Mouse (Mus musculus): Measurements from ENCODE around the gene Dbil5.
"Not testable (repeated sequence)": the region's sequence is repeated elsewhere in the genome, so short reads cannot be mapped to it uniquely, and the experiment has no call there.

The Dbil5 gene

DNA sequence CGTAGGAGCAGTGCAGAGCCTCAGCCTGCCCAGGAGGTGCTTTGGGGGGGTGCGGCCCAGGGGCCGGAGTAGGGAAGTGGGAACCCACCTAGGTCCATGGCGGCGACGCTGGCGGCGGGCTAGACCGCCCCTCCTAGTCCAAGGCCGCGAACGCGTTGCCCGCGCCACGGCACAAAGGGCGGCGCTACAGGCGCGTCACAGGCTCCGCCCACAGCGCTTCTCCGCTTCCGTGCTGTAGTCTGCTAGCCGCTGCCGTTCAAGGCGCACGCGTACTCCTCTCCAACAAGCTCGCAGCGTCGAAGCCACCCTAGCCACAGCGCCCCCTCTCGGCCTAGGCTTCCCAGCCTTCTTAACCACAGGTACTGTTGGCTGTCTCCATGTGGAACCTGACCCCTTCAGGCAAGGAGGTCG is at the start of gene Dbil5, which contains the start of gene Gemin4:
Dbil5 (plus strand) TSS at position 219 of the 411 bp plus-strand sequence.
Gemin4 (minus strand) TSS at position 275 of the 411 bp plus-strand sequence.
- peak; percentile 97 for DNase-seq (ENCODE audit: low read depth, low spot score)

DNA sequence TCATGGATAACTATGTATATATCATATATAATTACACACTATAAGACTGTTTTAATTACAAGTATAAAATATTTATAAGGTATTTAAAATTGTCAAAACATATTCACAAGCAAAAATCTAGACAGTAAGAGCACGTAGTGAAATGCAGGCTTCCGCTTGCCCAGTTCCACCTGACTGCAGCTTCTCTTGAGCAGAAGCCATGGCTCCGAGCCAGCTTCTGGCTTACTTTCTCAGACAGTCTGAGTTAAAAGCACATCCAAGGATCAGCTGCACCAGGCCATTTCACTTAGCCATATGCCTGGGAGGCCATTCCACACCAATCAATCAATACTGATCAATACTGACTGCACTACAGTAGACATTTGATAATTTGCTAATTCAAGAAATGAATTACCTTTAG is 48.4 kb upstream of the Dbil5 start:
- DNase-seq (ENCODE audit: low read depth, low spot score), result no peak

DNA sequence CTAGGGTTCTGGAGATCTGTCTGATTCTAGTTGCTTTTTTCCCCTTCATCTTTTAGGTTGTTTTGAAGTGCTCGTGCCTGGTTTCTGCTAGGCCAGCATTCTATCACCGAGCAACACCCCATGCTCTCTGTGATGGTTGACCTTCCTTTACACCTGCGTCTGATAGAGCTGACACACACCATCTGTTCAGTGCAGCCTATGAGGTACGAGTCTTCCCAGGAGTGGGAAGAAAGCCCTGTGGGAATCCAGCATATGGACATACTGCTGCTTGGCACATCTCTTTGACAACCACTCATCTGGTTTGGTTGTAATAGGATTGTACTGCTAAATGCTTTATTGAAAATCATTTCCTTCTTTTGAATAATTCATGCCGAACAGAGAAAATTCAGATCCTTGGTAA is 47.2 kb upstream of the Dbil5 start:
- DNase-seq (ENCODE audit: low read depth, low spot score), result no peak

DNA sequence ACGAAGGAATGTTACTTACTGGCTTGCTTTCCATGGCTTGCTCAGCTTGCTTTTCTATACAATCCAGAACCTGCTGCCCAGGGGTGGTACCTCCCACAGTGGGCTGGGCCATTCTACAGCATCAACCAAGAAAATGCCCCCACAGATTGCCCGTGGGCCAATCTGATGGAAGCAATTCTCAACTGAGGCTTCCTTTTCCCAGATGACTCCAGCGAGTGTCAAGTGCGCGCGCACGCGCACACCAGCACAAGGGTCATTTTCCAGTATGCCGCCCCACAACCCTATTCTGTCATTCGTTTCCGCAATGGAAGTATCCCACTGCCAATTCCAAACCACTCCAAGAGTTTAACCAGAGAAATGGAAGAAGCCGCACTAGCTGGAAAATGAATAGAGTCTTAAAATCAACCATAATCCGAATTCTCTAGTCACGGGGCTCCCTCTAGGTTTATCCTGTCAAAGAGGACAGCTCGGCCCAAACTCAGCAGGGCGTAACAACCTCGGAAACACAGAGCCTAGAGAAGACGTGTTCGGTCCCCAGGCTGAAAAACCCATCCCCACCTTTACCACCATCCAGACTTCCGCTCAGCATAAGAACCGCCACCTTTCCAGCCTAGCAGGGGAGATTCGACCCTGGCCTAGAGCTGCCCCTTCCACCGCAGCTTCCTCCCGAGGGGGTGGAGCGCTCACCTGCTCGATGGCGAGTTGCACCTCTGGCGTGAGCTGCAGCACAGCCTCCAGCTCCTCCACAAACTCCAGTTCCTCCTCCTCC is 38.5 kb upstream of the Dbil5 start:
- DNase-seq (ENCODE audit: low read depth, low spot score), result peak; percentile 30

DNA sequence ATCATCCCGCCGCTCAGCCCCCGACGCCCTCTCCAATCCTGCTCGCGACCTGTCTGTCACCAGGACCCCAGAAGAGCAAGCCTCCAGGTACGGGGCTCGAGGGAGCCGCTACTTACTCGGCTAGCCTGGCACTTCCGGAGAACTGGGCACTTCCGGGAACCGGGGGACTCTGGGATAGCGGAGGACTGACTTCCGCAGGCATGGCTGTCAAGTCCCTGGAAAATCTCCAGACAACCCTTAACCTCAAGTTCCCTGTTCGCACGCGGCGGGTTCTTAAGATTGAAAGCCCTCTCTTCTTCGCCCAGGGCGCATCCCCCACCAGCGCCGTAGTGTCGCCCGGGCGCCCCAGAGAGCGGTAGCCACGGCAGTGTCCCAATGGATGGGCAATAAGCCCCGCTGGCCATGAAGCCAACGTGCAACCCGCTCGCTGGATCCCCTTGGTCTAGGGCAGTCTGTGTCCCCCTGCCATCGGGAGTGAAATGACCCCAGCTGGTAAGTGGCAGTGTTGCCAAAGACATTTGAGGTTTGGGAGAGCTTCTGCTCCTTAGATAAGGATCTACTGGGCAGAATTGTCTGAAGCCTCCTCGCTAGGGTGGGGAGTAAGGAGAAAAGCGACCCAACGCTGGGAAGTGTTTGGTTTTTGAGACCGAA is 37.8 kb upstream of the Dbil5 start, which contains the start of the genes Vps53 and Fam57a:
Vps53 (minus strand) TSS at position 153 of the 651 bp plus-strand sequence.
Fam57a (plus strand) TSS at position 177 of the 651 bp plus-strand sequence.
- DNase-seq (ENCODE audit: low read depth, low spot score), result peak; percentile 64

DNA sequence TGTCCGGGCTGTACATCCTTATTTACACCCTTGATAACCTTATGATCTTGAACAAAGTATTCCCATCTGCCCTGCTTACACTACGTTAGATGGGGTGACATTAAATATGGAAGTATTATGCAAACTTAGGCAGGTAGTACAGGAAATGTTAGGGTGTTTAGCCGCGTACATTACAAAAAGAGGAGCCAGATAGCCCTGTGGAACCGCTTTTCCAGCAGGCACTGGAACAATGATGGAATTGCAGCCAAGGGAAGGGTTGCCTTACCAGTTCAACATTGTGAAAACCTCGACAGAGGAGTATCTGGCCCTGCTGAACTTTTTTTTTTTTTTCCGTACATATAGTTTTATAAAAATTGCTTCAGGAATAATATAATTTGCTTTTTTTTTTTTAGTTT is 37.3 kb upstream of the Dbil5 start:
- DNase-seq (ENCODE audit: low read depth, low spot score), result no peak

DNA sequence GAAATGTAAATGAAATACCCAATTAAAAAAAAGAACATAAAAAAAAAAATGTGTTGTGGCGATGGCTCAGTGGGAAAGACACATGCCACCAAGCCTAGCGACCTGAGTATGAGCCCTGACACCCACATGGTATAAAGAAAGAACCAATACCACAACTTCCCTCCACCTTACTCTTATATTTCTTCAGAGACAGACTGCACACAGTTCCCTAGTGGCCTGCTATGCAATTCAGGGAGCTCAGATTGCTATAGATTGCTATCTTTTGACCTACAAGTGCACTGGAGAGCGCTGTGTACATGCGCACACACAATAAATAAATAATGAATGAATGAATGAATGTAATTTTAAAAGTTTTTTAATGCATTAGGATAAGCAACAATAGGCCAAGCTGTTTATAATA is 33.7 kb upstream of the Dbil5 start:
- DNase-seq (ENCODE audit: low read depth, low spot score), result no peak

DNA sequence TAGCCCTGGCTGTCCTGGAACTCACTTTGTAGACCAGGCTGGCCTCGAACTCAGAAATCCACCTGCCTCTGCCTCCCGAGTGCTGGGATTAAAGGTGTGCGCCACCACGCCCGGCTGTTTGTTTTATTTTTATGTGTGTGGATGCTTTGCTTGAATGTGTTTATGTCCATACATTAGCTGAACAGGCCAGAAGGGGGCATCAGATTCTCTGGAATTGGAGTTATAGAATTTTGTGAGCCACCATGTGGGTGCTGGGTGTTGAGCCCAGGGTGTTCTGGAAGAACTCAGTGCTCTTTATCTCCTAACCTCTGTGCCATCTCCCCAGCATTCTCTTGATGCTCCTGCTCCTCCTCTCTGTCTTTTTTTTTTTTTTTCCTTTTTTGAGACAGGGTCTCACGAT is 30.5 kb upstream of the Dbil5 start:
- no peak for DNase-seq (ENCODE audit: low read depth, low spot score)

DNA sequence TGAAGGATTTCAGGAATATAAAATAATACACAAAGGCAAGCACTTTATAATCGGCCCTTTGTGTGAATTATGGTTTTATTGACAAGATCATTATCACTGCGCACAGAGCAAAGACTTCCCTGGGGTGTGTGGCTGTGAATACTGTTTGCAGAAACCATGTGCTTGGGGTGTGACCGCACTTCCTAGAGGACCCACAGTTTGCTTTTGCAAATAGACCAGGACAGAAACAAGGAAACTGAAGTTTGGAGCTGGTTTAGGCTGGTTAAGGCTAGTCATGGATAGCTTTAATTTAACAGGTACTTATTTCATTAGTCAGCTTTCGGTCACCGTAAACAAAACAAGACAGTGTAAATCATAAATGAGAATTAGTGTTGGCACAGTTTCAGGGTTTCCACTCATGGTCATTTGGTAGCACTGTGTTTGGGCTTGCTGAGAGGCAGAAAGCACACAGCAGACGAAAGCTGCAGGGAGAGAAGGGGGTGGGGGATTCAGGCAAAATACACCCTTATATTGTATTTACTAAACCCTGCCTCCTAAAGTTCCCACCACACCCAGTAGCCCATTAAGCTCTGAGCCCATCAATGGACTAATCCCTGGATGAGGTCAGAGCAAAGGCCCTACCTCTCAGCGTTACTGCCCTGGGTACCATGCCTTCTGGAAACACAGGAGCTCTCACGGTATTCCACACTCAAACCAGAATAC is 21.0 kb upstream of the Dbil5 start:
- DNase-seq (ENCODE audit: low read depth, low spot score), result no peak

DNA sequence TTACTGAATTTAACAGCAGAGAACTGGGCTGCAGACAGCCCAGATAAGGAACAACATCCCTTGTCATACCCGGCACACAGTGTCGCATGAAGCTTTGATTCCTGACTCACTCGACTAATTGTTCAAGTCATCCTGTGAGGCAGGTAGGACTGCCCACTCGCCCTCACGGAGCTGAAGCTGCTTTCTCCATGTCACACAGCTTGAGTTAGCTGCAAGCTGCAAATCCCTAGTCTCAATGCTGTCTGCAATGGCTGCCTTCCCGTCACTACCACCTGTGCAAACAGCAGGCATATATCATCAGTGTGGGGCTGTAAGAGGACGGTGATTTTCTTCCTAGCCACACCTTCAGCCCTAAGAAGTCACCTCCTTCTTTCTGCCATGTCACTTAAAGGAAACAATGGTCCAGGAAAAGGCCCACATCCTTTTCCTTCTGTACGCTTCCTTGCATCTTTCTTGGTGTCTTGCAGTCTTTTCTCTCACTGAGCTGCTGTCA is 20.4 kb upstream of the Dbil5 start:
- DNase-seq (ENCODE audit: low read depth, low spot score), result no peak

DNA sequence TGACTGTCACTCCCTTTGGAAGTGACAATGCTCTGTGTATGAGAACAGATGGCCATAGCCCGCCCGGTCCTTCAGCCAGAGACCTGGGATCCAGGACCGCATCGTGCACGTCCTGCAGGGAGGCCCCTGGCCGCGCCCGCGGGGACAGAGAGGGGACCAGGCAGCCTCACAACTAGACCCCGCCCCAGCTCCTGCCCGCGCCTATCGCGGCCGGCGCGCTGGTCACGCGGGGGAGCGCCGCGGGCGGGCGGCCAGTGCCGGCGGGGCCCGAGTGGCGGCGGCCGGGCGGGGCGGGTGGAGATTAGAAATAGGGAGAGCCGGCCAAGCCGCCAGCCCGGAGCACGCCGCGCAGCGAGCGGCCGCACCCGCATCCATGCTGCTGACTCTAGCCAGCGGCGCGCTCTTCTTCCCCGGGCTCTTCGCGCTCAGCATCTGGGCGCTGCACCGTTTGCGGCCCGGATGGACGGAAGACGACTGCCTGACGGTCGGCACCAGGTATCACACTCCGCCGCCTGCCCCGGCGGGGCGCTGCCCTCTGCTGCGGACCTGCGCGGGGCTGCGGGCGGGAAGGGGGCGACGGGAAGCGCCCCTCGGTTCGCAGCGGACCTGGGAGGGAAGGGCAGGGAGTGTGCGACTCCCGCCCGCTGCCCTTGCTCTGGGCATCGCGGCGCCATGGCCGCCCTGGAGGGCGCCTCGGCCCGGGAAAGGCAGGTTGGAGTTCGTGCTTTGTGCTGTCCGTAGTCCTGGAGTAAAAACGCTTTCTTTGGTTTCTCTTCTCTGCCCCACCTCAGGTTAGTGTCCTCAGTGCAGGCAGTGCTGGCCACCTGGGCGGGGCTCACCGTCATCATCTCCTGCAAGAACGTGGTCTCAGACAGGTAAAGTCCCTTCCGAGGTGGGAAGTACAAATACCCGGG is 15.4 kb upstream of the Dbil5 start:
- peak; percentile 56 for DNase-seq (ENCODE audit: low read depth, low spot score)

DNA sequence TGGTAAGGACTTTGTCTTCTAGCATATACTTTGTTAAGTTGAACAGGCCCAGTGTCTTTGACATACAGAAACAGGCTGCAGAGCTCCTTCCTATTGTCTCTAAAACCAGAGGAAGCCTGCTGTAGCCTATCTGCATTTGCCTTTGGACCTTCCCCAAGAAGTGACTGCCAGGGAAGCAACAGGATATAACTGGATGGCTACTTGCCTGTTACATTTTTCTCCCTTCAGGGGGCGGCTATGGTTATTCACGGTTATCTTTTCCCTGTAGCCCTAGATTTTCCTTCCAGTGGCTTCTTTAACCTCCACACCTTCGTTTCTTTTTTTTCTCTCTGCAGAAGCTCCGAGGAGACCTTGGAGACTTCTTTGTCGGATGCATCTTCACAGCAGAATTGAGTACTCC is 10.6 kb upstream of the Dbil5 start:
- no peak for DNase-seq (ENCODE audit: low read depth, low spot score)

DNA sequence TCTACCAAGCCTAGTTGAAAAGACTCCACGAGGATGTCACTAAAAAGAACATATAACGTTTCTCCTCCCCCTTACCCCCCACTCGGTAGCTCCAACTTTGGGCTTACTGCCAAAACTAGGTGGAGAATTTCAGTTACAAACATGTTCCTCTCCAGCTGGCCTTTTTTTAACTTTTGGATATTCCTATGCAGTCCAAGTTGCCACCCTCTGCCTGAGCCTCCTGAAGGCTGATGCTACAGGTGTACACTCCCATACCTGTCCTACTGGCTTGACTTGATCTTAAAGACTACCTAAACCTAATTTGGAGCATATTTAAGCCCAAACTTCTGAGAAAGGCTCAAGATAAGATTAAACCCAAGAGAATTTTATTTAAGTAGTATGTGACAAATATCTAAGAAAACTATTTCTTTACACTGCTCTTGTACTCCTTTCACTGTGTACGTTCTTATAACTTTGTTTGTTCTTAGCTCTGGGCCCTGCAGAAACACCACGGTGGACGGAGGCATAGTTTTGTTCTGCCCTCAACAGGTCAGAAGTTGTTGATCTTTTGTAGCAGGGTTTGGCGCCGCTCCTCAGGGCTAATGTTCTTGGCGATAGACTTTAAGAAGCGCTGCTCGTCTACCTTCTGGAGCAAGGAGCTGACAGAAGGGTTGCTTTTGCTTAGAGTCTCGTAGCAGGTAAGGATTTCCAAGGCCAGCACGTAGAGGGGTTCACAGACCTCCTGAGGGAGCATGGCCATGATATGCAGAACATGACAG is 7.0 kb upstream of the Dbil5 start:
- DNase-seq (ENCODE audit: low read depth, low spot score), result no peak

DNA sequence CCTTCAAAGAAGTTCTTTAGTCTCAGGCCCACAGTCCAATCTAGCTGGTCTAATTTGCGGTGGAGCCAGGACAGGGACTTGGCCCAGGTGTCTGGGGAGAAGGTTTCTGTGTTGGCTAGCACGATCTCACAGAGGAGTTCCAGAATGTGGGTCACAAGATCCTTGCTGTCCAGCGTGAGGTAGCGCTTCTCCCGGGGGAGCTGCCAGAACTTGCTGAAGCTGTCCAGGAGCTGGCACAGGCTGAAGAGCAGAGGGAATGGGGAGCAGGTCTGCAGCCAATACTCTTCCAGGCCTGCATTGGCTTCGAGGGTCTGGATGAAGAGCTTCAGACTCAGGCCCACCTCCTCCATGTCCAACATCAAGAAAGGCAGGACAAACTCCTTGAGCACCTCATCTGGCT is 5.8 kb upstream of the Dbil5 start:
- DNase-seq (ENCODE audit: low read depth, low spot score), result not testable (repeated sequence)

DNA sequence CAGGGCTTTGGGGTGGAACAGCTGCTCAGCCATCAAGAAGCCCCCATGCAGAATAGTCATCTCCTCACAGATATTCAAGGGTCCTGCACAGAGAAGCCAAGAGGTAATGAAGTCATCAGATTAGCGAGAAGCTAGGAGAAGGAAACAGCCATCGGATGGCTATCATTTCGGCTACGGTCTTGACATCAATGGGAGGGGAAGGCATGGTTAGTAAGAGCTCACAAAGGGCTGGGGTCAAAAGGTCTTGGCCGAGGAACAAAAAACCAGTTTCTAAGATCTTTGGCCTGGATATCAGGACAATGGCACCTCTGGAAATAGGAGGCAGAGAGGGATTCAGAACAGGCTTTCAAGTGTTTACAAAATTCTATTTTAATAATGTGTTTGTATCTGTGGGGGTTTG is 3.6 kb upstream of the Dbil5 start:
- DNase-seq (ENCODE audit: low read depth, low spot score), result no peak

DNA sequence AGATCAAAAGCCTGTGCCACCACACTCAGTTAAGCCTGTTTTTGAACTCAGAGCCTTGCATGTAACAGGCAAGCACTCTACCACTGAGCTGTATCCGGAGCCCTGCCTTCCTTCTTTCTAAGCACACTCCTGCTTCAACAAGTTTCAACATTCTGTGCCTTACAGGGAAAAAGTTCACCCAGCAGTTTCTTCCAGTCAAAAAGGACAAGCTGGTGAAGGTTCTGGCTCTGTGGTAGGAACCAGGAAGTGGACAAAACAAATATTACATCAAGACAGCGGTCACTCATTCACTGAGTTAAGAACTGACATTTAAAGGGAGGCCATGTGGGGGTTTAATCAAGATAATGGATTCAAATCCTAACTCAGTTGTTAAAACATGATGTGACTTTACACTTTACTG is 2.4 kb upstream of the Dbil5 start:
- no peak for DNase-seq (ENCODE audit: low read depth, low spot score)

DNA sequence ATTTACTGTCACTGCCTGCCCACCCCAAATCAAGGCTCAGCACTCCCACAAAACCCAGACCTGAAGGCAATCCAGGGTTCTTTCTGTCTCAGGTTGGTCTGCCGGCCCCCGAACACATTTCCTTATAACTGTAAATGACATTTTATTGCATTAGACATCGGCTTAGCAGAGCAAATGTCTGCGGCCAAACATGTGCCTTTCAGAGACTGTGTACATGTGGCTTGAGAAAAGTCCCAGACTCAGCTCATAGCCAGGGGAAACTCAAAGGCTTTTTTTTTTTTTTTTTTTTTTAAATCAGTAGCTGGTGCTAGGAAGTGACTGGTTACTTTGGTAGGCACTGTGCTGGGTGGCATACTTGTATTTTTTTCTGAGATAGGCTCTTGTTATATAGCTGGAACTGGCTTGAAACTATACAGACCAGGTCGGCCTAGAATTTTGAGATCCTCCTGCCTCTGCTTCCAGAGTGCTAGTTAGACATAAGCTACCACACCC is 1.3 kb upstream of the Dbil5 start:
- DNase-seq (ENCODE audit: low read depth, low spot score), result no peak

DNA sequence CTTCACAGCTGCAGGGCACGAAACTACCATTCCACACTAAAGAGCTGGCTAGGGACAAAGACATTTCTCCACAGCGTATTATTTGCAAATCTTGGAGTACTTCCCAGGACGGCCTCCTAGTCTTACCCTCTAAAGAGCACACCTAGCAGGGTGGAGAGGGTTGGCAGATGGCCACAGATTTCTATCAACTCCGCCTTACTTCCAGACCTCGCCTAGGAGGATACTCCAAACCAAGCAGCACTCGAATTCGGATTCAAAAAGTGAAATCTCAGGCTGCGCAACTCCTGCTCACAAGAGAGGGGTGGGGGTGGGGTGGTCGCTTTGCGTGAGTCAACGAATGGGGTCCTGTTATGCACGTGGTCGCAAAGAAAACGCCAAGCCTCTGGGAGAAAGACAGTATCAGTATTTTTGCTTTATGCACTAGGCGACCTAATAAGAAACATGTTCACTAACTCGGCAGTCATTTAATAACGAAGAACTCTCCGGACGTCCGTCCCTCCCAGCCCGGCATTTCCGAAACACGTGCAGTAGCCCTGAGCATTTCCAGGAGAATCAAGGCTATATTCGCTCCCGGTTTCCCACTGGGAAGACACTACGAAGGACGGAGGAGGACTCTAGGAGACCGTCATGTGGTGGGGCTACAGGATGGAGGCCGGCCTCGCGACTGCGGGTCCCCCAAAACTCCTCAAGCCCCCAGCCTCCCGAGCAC is 573 bp upstream of the Dbil5 start:
- DNase-seq (ENCODE audit: low read depth, low spot score), result peak; percentile 23

DNA sequence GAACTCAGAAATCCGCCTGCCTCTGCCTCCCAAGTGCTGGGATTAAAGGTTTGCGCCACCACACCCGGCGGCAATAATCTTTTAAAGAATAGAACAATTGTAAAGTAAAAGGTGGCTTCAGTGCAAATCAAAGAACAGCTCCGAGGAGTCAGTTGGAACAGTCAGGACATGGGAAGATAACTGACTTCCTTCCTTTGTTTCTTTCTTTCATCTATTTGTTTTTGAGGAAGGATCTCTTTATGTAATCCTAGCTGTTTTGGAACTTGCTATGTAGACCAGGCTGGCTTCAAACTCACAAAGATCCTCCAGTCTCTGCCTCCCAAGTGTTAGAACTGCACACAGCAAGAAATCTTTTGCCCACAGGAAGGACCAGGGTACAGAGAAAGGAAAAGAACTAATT is 7.2 kb downstream of the Dbil5 start:
- DNase-seq (ENCODE audit: low read depth, low spot score), result no peak

DNA sequence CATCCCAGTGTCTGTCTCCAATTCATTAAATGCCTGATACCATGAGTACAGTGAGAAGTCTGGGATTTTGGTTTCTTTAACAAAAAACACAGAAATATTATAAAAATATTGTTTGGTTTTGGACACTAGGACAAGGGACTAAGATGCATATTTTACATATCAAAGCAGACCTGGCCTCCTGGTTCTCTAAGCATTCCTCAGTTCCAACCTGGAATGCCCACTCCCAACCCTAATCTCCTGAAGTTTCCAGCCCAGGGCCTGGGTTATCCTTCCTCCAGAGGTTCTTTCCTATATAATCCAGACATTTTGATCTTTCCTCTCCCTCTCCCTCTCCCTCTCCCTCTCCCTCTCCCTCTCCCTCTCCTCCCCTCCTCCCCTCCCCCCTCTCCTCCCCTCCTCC is 7.6 kb downstream of the Dbil5 start:
- DNase-seq (ENCODE audit: low read depth, low spot score), result no peak
